Comparison of ENCODE assay signal across 10 mouse cellular contexts in genomic region chr10:99644981-99645380, GRCm38 (mm10).
DNase-seq lines count a peak whose midpoint lies in the region; ATAC-seq and TF ChIP-seq lines count a peak whose summit lies in the region.
"Had no signal": no experiment of that assay in that cellular context is flagged by ENCODE, and none has a peak within 500 bp of the region (broad histone marks: within the 10 kb centered on the region; RNA-seq: fewer than 3 reads in every experiment).

No protein-coding gene starts in this region.

- H3K4me1 ChIP-seq in hindbrain, postnatal 0 days (ENCODE audit: insufficient read depth, low read length): no peaks in the 10 kb centered on the region
- no peaks in the 10 kb centered on the region for H3K4me1 ChIP-seq in hindbrain, embryonic 10.5 days (replicated peaks)
- H3K4me1 ChIP-seq in midbrain, embryonic 14.5 days (ENCODE audit: control insufficient read depth, insufficient read depth, low read length): no peaks in the 10 kb centered on the region
- 0 out of 2 replicates have a peak, but pooled peaks cover 3% of the 10 kb centered on the region for H3K4me1 ChIP-seq in midbrain, embryonic 15.5 days
- H3K4me1 ChIP-seq: heart, embryonic 15.5 days; liver, embryonic 15.5 days had no signal

- H3K36me3 ChIP-seq in hindbrain, postnatal 0 days (ENCODE audit: insufficient read depth, low read length): no peaks in the 10 kb centered on the region
- no peaks in the 10 kb centered on the region for H3K36me3 ChIP-seq in hindbrain, embryonic 10.5 days
- no peaks in the 10 kb centered on the region for H3K36me3 ChIP-seq in midbrain, embryonic 14.5 days (ENCODE audit: control insufficient read depth, insufficient read depth, low read length)
- no peaks in the 10 kb centered on the region for H3K36me3 ChIP-seq in midbrain, embryonic 15.5 days (replicated peaks)
- no peaks in the 10 kb centered on the region for H3K36me3 ChIP-seq in splenic B cell, adult 2 months (ENCODE audit: control insufficient read depth, insufficient read depth, low read length, poor library complexity, severe bottlenecking)
- H3K36me3 ChIP-seq: heart, embryonic 15.5 days; liver, embryonic 15.5 days had no signal

- no peak for ATAC-seq in hindbrain, postnatal 0 days
- no peak for ATAC-seq in midbrain, embryonic 14.5 days (ENCODE audit: low FRiP score, low TSS enrichment)
- no peak for ATAC-seq in midbrain, embryonic 15.5 days (replicated peaks)

- 50% methylated on average over 2 of the region's 2 CpGs for WGBS in hindbrain, postnatal 0 days
- WGBS in hindbrain, embryonic 10.5 days: 58% methylated on average over 2 of the region's 2 CpGs
- 40% methylated on average over 2 of the region's 2 CpGs for WGBS in midbrain, embryonic 14.5 days
- 54% methylated on average over 2 of the region's 2 CpGs for WGBS in midbrain, embryonic 15.5 days

- H3K4me3 ChIP-seq in hindbrain, postnatal 0 days (ENCODE audit: low read length): no peak overlapping the region
- no peak overlapping the region for H3K4me3 ChIP-seq in hindbrain, embryonic 10.5 days
- H3K4me3 ChIP-seq in midbrain, embryonic 14.5 days (replicated peaks; ENCODE audit: low read depth, low read length): no peak overlapping the region
- H3K4me3 ChIP-seq in midbrain, embryonic 15.5 days: no peak overlapping the region
- H3K4me3 ChIP-seq: heart, embryonic 15.5 days; liver, embryonic 15.5 days had no signal

- H3K27me3 ChIP-seq in hindbrain, postnatal 0 days (ENCODE audit: insufficient read depth, low read length): no peaks in the 10 kb centered on the region
- H3K27me3 ChIP-seq in hindbrain, embryonic 10.5 days (ENCODE audit: insufficient read depth, poor library complexity, severe bottlenecking): 0 out of 2 replicates have a peak, but pooled peaks cover 6% of the 10 kb centered on the region
- no peaks in the 10 kb centered on the region for H3K27me3 ChIP-seq in midbrain, embryonic 14.5 days (ENCODE audit: control insufficient read depth, insufficient read depth, low read length)
- no peaks in the 10 kb centered on the region for H3K27me3 ChIP-seq in midbrain, embryonic 15.5 days (replicated peaks)
- no peaks in the 10 kb centered on the region for H3K27me3 ChIP-seq in splenic B cell, adult 2 months (ENCODE audit: control insufficient read depth, insufficient read depth, low read length, poor library complexity, severe bottlenecking)
- H3K27me3 ChIP-seq: heart, embryonic 15.5 days; liver, embryonic 15.5 days had no signal

- peak; percentile 48 for DNase-seq in hindbrain, postnatal 0 days (ENCODE audit: low spot score)
- DNase-seq in hindbrain, embryonic 10.5 days (ENCODE audit: low spot score): no peak
- peak; percentile 30 for DNase-seq in midbrain, embryonic 14.5 days
- peak; percentile 3 for DNase-seq in WW6 (ENCODE audit: low read depth, low spot score)
- peak; percentile 43 for DNase-seq in splenic B cell, adult 2 months (ENCODE audit: low read depth, low spot score)
- no peak for DNase-seq in ovary, adult 18-20 months (ENCODE audit: low spot score)
- no peak for DNase-seq in thymus, postnatal 4 days

- no peak overlapping the region for H3K9ac ChIP-seq in hindbrain, postnatal 0 days (replicated peaks; ENCODE audit: low read length)
- no peak overlapping the region for H3K9ac ChIP-seq in midbrain, embryonic 14.5 days (replicated peaks; ENCODE audit: low read length)
- no peak overlapping the region for H3K9ac ChIP-seq in midbrain, embryonic 15.5 days
- H3K9ac ChIP-seq: heart, embryonic 15.5 days; liver, embryonic 15.5 days had no signal

- H3K27ac ChIP-seq in hindbrain, postnatal 0 days: no peak overlapping the region
- no peak overlapping the region for H3K27ac ChIP-seq in hindbrain, embryonic 10.5 days
- H3K27ac ChIP-seq in midbrain, embryonic 14.5 days (replicated peaks; ENCODE audit: low read depth, low read length): no peak overlapping the region
- no peak overlapping the region for H3K27ac ChIP-seq in midbrain, embryonic 15.5 days
- H3K27ac ChIP-seq: heart, embryonic 15.5 days; liver, embryonic 15.5 days had no signal

- peak; percentile 64 for TF ChIP-seq CTCF in hindbrain, postnatal 0 days (IDR thresholded peaks at IDR 0.05; ENCODE audit: low read depth)

- no peak overlapping the region for H3K4me2 ChIP-seq in hindbrain, postnatal 0 days (ENCODE audit: low read depth, low read length)
- H3K4me2 ChIP-seq in midbrain, embryonic 14.5 days (ENCODE audit: low read length): no peak overlapping the region
- no peak overlapping the region for H3K4me2 ChIP-seq in midbrain, embryonic 15.5 days
- H3K4me2 ChIP-seq: heart, embryonic 15.5 days; liver, embryonic 15.5 days had no signal

- 0 out of 2 replicates have a peak, but pooled peaks cover 1% of the 10 kb centered on the region for H3K9me3 ChIP-seq in hindbrain, postnatal 0 days (ENCODE audit: low read length)
- no peaks in the 10 kb centered on the region for H3K9me3 ChIP-seq in hindbrain, embryonic 10.5 days
- no peaks in the 10 kb centered on the region for H3K9me3 ChIP-seq in midbrain, embryonic 14.5 days (ENCODE audit: control insufficient read depth, low read length)
- H3K9me3 ChIP-seq in midbrain, embryonic 15.5 days: no peaks in the 10 kb centered on the region
- H3K9me3 ChIP-seq: heart, embryonic 15.5 days; liver, embryonic 15.5 days had no signal

Comparison
In these comparisons a context has a peak if more than half of its experiments do, and no peak if none do; other contexts are left out.
1. DNase-seq: peak in hindbrain, postnatal 0 days (single experiment), midbrain, embryonic 14.5 days (single experiment), WW6 (single experiment) and splenic B cell, adult 2 months (single experiment); none in hindbrain, embryonic 10.5 days (single experiment), ovary, adult 18-20 months (single experiment) and thymus, postnatal 4 days (single experiment).